Mouse (Mus musculus) liver, embryonic 14.5 days (tissue): ENCODE data around the gene Prss46.

Experiments
- CTCF ChIP-seq: IDR thresholded peaks from 2 replicates; pipeline ENCODE4 v1.5.1; 2016; ENCODE audit warnings: antibody characterized with exemption, low read depth, control low read depth
- EP300 ChIP-seq: IDR thresholded peaks from 2 replicates; pipeline ENCODE4 v1.6.1; 2016; ENCODE audit warnings: antibody characterized with exemption, low read depth

DNA sequence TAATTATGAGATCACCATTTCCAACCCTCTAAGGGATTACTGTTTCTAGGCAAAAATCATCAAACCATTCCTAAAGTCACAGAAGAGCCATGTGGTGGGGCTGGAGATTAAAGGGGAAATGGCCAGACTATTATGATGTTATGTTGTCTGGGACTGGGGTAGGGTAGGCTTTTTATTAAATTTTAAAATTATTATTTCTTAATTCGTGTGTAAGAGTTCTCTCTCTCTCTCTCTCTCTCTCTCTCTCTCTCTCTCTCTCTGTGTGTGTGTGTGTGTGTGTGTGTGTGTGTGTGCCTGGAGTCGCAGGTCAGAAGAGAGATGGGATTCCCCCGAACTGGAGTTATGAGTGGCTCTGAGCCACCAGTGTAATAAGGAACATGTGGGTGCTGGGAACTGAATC lies 17.9 kb upstream of the Prss46 start, which contains the start of gene Prss43:
- TF ChIP-seq CTCF (no peak), EP300 (no peak)
